Mouse (Mus musculus) neural tube, embryonic 15.5 days (tissue): ENCODE data around the gene Pfkl. TPM values are rescaled to one million over a fixed set of nuclear protein-coding genes. Genes with fewer than 3 reads are reported as not detected.
A peak's percentile ranks its signal among the peaks of the same experiment; 100 is the strongest.

Source experiments
- ATAC-seq: fragments of 200-750 bp; cut with Nextera tagmentation; 2 replicates; pipeline ENCODE4 v1.8.0; 2017; ENCODE audit warnings: mild to moderate bottlenecking, moderate TSS enrichment, moderate library complexity; ENCODE audit not compliant: low FRiP score
- H3K27ac ChIP-seq: fragments of 300-500 bp; sonication (generic); replicated peaks from 2 replicates; pipeline ENCODE4 v1.5.1; 2015; ENCODE audit warnings: mild to moderate bottlenecking, inconsistent platforms
- H3K27me3 ChIP-seq: fragments of 300-500 bp; sonication (generic); replicated peaks from 2 replicates; pipeline ENCODE4 v1.6.1; 2015; ENCODE audit warnings: inconsistent platforms
- H3K36me3 ChIP-seq: fragments of 300-500 bp; sonication (generic); 2 replicates; pipeline ENCODE4 v1.6.1; 2015; ENCODE audit warnings: inconsistent platforms
- H3K4me1 ChIP-seq: fragments of 300-500 bp; sonication (generic); 2 replicates; pipeline ENCODE4 v1.6.1; 2015; ENCODE audit warnings: inconsistent platforms
- H3K4me2 ChIP-seq: fragments of 300-500 bp; sonication (generic); 2 replicates; pipeline ENCODE4 v1.6.1; 2015; ENCODE audit warnings: inconsistent platforms, mild to moderate bottlenecking, moderate library complexity
- H3K4me3 ChIP-seq: fragments of 300-500 bp; sonication (generic); replicated peaks from 2 replicates; pipeline ENCODE4 v1.5.1; 2015; ENCODE audit warnings: mild to moderate bottlenecking, inconsistent platforms
- H3K9ac ChIP-seq: fragments of 300-500 bp; sonication (generic); replicated peaks from 2 replicates; pipeline ENCODE4 v1.6.1; 2015; ENCODE audit warnings: mild to moderate bottlenecking, inconsistent platforms
- H3K9me3 ChIP-seq: fragments of 300-500 bp; sonication (generic); replicated peaks from 2 replicates; pipeline ENCODE4 v1.6.1; 2016; ENCODE audit warnings: inconsistent platforms
- WGBS: fragments of 180-500 bp; shearing (Covaris S2); methylation state at CpG from one replicate; pipeline ENCODE4 v1.1.7; 2015; ENCODE audit warnings: mixed read lengths; 5-methylcytosine and 5-hydroxymethylcytosine counted together
- polyA plus RNA-seq: library from polyadenylated mRNA; unstranded; fragments of >200 nt; fragmentation: Nextera tagmentation; extraction: Ambion mirVana; gene quantifications from 2 replicates; pipeline ENCODE4 v1.2.1, GENCODE M21; 2015

The Pfkl gene
- polyA plus RNA-seq, 1 experiment from 2014 or later = 112 TPM

DNA sequence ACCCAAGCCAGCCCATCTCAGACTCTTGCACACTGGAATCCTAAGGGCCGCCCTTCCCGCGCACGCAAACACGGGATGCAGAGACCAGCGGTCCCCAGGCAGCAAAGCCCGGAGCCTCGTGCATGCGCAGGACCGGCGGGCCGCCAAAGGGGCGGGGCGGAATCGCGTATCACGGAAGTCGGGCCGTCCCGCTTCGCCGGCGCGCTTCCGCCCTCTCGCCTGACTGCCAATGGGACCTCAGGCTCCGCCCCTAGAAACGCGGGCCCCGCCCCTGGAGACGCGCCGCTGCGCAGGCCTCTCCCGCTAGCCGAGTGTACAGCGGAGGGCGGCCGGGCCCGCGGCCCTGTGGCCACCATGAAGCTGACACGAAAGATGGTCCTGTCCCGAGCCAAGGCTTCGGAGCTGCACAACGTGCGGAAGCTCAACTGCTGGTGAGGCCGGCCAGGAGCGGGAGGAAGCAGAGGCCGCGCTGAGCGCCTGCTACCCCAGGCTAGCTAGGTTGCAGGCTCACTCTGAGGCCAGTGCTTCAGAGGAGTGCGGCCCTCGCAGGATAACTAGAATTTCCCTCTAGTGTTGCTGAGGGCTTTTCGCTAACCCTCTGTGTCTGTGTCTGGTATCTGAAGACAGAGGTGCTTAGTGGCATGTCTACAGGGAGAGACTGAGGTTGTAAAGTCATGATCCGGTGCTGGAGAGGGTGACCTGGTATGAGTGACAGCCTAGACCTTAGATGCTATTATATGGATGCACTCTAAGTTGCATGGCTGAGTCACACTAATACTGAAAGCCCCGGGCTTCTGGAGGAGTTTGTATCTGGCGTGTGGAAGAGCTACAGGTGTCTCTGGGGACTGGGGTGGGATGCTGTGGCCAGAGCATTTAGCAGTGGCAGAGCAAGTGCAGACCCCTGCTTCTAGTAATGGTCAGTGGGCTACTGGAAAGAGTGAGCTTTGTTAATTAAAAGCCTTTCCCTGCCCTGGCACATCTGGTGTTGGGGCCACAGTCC lies 31.2 kb downstream of the Pfkl start, which contains the start of gene 1810043G02Rik:
1810043G02Rik (plus strand) TSS at position 174 of the 1,000 bp plus-strand sequence.
- WGBS = under 1% methylated on average over 57 of the region's 57 CpGs
- Histone ChIP-seq H3K9ac (peak within 1 kb of the TSS; percentile 72), H3K9me3 (no peaks in the 10 kb centered on the region), H3K4me3 (peak within 1 kb of the TSS; percentile 65), H3K27ac (peak within 1 kb of the TSS; percentile 88), H3K4me2 (peak within 1 kb of the TSS; percentile 80), H3K36me3 (peaks cover 24% of the 10 kb centered on the region), H3K4me1 (peaks cover 13% of the 10 kb centered on the region), H3K27me3 (no peaks in the 10 kb centered on the region)
- peak; percentile 96 for ATAC-seq

DNA sequence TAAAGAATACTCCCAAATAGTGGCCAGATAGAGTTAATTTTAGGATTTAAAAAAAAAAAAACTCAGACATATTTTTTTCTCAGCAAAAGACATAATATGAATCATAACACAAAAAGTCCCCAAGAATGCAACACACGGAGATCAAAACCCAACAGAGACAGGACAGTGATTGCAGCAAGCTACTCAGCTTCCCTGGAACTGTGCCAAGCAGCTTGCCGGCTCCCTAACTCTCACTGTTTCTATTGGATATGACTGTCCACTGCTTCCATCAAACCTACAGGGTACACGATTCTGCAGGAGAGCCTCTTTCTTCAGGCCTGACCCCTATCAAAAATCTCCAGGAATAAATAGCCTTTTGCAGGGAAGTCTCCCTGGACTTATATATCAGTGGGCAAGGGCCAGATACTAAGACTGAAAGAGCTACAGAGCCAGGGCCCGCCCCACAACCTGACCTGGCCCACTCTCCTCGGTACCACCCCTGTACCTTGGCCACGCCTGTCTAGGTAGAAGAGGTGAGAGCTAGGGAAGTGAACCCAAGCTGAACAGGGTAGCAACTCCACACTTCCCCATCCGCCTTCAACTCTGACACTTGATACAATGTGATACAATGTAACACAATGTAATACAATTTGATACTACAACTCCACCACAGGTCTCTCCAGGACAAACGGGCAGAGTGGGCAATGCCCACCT lies 33.3 kb downstream of the Pfkl start:
- Histone ChIP-seq H3K4me2 (no peak overlapping the region), H3K4me1 (peaks cover 13% of the 10 kb centered on the region), H3K9me3 (no peaks in the 10 kb centered on the region), H3K36me3 (peaks cover 17% of the 10 kb centered on the region; the same call in 1 of the 2 replicates), H3K4me3 (no peak overlapping the region), H3K27ac (no peak overlapping the region), H3K27me3 (no peaks in the 10 kb centered on the region), H3K9ac (no peak overlapping the region)
- no peak for ATAC-seq
- WGBS = 78% methylated on average over 8 of the region's 8 CpGs

DNA sequence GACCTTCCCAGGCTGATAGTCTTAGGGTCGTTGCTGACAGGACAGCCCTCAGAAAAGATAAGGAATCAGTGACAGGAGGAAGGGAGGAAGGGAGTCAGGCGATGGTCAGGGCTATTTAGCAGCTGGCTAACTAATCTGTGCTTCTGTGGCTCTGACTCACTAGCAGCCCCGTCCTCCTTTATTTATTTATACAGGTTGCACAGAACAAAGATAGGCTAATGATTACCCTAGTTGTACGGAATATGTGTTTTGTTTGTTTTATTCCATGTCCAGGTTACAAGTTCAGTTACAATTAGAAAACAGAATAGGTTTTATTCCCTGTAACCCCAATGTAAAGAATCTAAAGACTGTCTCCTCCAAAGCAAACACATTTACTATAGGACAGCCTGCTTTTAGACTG lies 34.2 kb downstream of the Pfkl start:
- Histone ChIP-seq H3K4me2 (no peak overlapping the region), H3K27ac (no peak overlapping the region), H3K4me3 (no peak overlapping the region), H3K4me1 (peaks cover 13% of the 10 kb centered on the region), H3K27me3 (no peaks in the 10 kb centered on the region), H3K9ac (0 out of 2 replicates have a peak overlapping the region, but pooled peaks have one; percentile 4), H3K36me3 (0 out of 2 replicates have a peak, but pooled peaks cover 9% of the 10 kb centered on the region), H3K9me3 (no peaks in the 10 kb centered on the region)
- no peak for ATAC-seq
- WGBS = 54% methylated on average over 4 of the region's 4 CpGs

DNA sequence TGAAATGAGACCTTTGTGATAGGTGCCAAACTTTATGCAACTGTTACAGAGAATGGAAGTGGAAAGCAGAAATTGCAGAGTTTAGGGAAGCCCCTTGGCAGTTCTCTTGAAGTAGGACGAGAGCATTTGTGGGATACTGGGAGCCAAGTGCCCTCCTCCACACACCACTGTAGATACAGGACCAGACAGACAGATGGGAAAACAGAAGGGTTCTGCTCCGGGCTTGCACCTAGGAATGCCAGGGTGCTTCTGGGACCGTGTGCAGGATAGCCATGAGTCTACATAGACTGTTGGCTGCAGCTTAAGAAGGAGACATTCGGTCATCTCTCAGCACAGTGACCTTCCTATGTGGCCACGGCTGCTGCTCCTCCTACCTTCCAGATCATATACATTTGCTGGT lies 35.1 kb downstream of the Pfkl start:
- Histone ChIP-seq H3K27me3 (0 out of 2 replicates have a peak, but pooled peaks cover 7% of the 10 kb centered on the region), H3K36me3 (0 out of 2 replicates have a peak, but pooled peaks cover under 1% of the 10 kb centered on the region), H3K27ac (no peak overlapping the region), H3K9ac (no peak overlapping the region), H3K9me3 (no peaks in the 10 kb centered on the region), H3K4me2 (no peak overlapping the region), H3K4me3 (no peak overlapping the region), H3K4me1 (peaks cover 18% of the 10 kb centered on the region)
- 80% methylated on average over 5 of the region's 5 CpGs for WGBS
- no peak for ATAC-seq

DNA sequence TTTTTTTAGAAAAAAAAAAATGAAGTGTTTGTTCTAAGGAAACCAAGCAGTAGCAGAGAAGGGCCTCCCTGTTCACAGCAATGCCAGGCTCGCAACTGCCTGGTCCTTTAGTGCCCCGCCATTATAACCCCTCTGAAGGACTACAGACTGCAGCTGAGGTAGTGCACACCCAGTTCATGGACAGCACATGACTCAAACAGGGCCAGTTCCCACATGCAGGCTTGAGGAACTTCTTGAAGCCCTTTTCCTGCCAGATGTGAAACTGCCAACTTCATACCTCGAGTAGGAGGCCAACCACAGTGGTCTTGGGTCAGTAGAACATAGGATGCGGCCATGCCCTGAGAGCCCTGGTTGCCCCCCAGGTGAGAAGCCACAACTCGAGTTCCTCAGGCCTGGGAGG lies 35.6 kb downstream of the Pfkl start:
- 76% methylated on average over 5 of the region's 5 CpGs for WGBS
- 0 out of 2 replicates have a peak, but pooled peaks cover 7% of the 10 kb centered on the region for H3K27me3 ChIP-seq

DNA sequence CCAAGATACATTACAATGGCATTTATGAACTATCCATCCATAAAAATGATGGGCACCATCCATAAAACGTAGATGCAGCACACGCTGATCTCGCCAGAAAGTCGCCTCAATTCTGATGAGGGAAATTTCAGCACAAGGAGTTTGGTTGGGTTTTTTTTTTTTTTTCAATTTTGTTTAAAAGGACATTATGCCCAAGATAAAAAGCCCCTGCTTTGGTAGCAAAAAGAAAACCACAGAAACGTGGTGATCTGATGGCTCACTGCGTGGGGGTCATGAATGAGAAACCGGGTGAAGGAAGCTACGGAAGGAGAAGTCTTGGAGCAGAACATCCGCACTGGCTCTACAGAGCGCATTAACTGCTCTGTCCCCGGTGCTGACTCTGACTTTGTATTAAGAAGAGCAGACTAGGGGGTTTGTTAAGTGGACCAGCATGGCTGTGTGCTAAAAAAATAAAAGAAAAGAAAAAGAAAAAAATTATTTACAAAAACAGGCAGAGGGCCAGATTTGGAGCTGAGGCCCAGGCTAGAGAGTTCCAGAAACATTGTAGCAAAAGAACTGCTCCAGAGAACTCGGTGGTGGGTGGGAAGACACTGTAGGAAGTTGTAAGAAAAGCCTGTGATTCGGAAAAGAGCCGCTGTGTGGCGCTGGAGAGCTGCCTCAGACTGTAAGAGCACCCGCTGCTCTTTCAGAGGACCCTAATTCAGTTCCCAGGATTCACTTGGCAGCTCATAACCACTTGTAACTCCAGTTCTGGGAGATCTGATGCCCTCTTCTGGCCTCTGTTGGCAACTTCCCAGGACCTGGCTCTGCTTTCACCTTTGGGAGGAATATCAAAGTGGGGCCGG lies 38.0 kb downstream of the Pfkl start:
- Histone ChIP-seq H3K9ac (no peak overlapping the region), H3K9me3 (no peaks in the 10 kb centered on the region), H3K4me2 (no peak overlapping the region), H3K4me1 (peaks cover 17% of the 10 kb centered on the region), H3K4me3 (no peak overlapping the region), H3K36me3 (no peaks in the 10 kb centered on the region), H3K27me3 (peaks cover 19% of the 10 kb centered on the region), H3K27ac (peak overlapping the region; percentile 28; the same call in 1 of the 2 replicates)
- WGBS = 56% methylated on average over 17 of the region's 17 CpGs
- no peak for ATAC-seq

More for the DNA sequence above, 35.6 kb downstream of the Pfkl start:
- Histone ChIP-seq H3K36me3 (no peaks in the 10 kb centered on the region), H3K9me3 (no peaks in the 10 kb centered on the region), H3K9ac (no peak overlapping the region), H3K27ac (no peak overlapping the region), H3K4me1 (peaks cover 20% of the 10 kb centered on the region), H3K4me2 (no peak overlapping the region), H3K4me3 (no peak overlapping the region)
- no peak for ATAC-seq

DNA sequence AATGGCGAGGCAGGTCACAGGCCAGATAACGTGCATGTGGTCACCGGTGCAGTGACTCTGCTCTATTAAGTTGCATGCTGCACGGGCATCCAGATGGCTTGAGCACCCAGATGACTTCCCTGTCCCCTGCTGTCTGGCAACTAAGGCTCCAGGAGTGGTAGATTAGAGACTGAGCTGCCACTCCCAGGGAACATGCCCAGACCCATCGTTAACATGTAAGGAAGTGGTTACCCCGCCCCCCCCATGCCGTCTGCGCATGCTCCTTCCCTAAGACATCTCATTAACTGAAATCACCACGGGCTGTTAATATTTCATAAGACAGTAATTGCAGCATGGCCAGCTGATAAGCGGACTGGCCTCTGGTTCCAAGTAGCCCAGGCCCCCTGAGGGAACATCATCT lies 38.7 kb downstream of the Pfkl start:
- Histone ChIP-seq H3K27me3 (peaks cover 19% of the 10 kb centered on the region), H3K4me2 (peak overlapping the region; percentile 1; the same call in 1 of the 2 replicates), H3K4me3 (no peak overlapping the region), H3K9ac (no peak overlapping the region), H3K9me3 (no peaks in the 10 kb centered on the region), H3K27ac (no peak overlapping the region; the same call in 1 of the 2 replicates), H3K36me3 (no peaks in the 10 kb centered on the region), H3K4me1 (peaks cover 17% of the 10 kb centered on the region)
- no peak for ATAC-seq
- 75% methylated on average over 10 of the region's 10 CpGs for WGBS

DNA sequence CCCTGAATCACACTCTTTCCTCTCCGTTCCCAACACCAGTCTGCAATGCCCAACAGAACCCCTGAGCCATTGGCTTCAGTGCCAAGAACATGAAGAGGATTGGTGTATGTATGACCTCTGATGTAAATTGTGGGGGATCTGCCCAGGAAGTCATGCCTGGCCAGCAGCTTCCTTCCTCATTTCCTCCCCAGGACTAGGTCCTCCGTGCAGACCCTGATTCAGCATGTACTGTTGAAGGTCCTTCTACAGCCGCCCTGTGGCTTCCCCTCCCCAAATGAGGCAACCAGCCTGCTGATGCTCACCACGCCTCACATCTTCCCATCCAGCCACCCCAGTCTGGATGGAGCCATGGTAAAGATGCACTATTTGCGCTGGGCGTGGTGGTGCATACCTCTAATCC lies 39.4 kb downstream of the Pfkl start, which contains the start of gene Trpm2:
Trpm2 (minus strand) TSS at position 83 of the 400 bp plus-strand sequence.
- H3K4me2 ChIP-seq = peak within 1 kb of the TSS; percentile 83
- H3K27ac ChIP-seq = peak within 1 kb of the TSS; percentile 5
- peak within 1 kb of the TSS; percentile 38; the same call in 1 of the 2 replicates for H3K9ac ChIP-seq
- no peaks in the 10 kb centered on the region for H3K36me3 ChIP-seq
- peaks cover 17% of the 10 kb centered on the region for H3K4me1 ChIP-seq
- peak within 1 kb of the TSS; percentile 47 for H3K4me3 ChIP-seq
- no peak for ATAC-seq
- 89% methylated on average over 6 of the region's 6 CpGs for WGBS
- no peaks in the 10 kb centered on the region for H3K9me3 ChIP-seq
- peaks cover 19% of the 10 kb centered on the region for H3K27me3 ChIP-seq

DNA sequence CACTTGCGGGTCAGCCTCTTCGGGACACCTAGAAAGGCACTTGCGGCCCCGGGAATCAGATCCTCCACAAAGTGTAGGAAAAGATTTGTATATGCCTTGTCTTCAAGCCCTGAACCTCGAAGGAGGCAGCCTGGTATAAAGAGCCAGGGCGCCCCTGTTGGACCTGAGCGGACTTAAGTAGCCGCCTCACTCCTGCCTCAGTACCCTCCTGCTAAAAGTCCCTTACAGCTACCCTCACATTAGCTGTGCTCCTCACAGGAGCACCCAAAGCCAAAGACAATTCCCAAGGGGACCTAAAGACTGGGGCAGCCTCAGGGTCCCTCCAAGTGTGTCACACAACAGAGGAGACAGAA lies 39.9 kb downstream of the Pfkl start:
- ATAC-seq = peak; percentile 58
- 15% methylated on average over 8 of the region's 8 CpGs for WGBS
- Histone ChIP-seq H3K9me3 (no peaks in the 10 kb centered on the region), H3K4me3 (peak overlapping the region; percentile 47), H3K4me2 (peak overlapping the region; percentile 83), H3K9ac (peak overlapping the region; percentile 38; the same call in 1 of the 2 replicates), H3K27me3 (peaks cover 19% of the 10 kb centered on the region), H3K36me3 (no peaks in the 10 kb centered on the region), H3K4me1 (peaks cover 17% of the 10 kb centered on the region), H3K27ac (peak overlapping the region; percentile 5; the same call in 1 of the 2 replicates)

DNA sequence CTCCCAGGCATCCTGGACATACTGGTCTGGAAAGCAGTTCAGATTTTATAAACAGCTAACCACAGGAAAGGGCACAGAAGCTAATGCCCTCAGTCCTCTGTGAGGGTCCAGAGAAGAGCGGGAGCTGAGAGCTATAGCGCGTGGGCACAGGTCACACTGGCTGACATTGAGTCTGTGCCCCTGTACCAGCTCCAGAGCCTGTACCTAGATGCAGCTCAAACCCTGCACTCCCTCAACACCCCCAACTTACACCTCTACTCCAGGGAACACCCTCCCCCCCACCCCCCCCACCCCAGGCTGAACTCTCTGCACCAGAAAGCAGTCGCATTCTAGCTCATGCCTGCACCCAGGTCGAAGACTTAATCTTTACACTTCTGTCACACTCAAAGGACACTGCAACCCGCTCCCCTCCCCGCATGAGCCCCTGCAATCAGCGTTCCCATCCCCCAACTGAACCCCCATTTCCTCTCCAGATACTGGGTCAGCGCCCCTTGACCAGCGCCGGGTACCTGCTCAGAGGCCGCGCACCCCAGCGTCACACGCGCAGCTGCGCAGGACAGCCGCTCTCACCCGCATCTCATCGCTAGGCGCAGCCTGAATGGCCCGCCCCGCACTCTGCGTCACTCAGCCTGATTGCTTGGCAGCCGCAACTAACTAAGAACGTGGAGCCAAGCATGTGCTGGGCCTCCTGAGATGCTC lies 40.5 kb downstream of the Pfkl start:
- WGBS = 6% methylated on average over 26 of the region's 26 CpGs
- Histone ChIP-seq H3K27me3 (peaks cover 19% of the 10 kb centered on the region), H3K9me3 (no peaks in the 10 kb centered on the region), H3K4me2 (peak overlapping the region; percentile 83), H3K27ac (peak overlapping the region; percentile 5; the same call in 1 of the 2 replicates), H3K9ac (peak overlapping the region; percentile 38; the same call in 1 of the 2 replicates), H3K4me3 (peak overlapping the region; percentile 47), H3K4me1 (peaks cover 17% of the 10 kb centered on the region), H3K36me3 (no peaks in the 10 kb centered on the region)
- peak; percentile 90 for ATAC-seq
